ENCODE assay signal across 11 mouse cellular contexts in the genomic region with DNA sequence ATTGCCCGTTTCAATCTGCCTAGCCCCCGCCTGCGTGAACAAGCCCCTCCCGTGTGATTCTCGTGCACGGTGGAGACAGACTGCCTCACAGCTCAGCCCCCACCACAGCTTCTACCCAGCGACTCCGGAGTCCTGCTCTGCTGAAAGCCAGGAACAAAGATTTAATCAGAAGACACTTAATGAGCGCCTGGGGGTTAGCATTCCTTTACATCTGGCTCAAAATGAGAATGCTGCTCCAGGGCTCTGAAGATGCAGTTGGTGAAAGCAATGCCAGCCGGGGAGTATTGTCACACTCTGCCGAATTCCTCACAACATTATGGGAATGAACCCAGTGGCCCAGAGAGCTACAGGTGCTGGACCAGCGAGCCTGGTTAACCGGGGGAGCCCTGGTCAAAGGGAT.
A peak's percentile ranks its signal among the peaks of the same experiment; 100 is the strongest.
DNase-seq lines count a peak whose midpoint lies in the region; ATAC-seq and TF ChIP-seq lines count a peak whose summit lies in the region.
"Had no signal": no experiment of that assay in that cellular context is flagged by ENCODE, and none has a peak within 500 bp of the region (broad histone marks: within the 10 kb centered on the region; RNA-seq: fewer than 3 reads in every experiment).

No protein-coding gene starts in this region.

- H3K4me1 ChIP-seq in hindbrain, embryonic 10.5 days (replicated peaks), result peaks cover 53% of the 10 kb centered on the region
- H3K4me1 ChIP-seq in hindbrain, embryonic 11.5 days (replicated peaks; ENCODE audit: control insufficient read depth, insufficient read depth, low read length), result peaks cover 4% of the 10 kb centered on the region; the same call in 1 of the 2 replicates
- peaks cover 30% of the 10 kb centered on the region for H3K4me1 ChIP-seq in E14TG2a.4 (replicated peaks; ENCODE audit: low read depth, low read length)
- peaks cover 16% of the 10 kb centered on the region for H3K4me1 ChIP-seq in embryonic facial prominence, embryonic 13.5 days
- no peaks in the 10 kb centered on the region for H3K4me1 ChIP-seq in hindbrain, postnatal 0 days (ENCODE audit: insufficient read depth, low read length)
- H3K4me1 ChIP-seq in heart, embryonic 11.5 days (ENCODE audit: control insufficient read depth, insufficient read depth, low read length), result no peaks in the 10 kb centered on the region

- TF ChIP-seq CTCF in E14TG2a.4 (conservative IDR thresholded peaks at IDR 0.05; ENCODE audit: low read length), result no peak
- no peak for TF ChIP-seq CTCF in hindbrain, postnatal 0 days (IDR thresholded peaks at IDR 0.05; ENCODE audit: low read depth)

- no peak for DNase-seq in hindbrain, embryonic 10.5 days (ENCODE audit: low spot score)
- no peak for DNase-seq in hindbrain, embryonic 11.5 days (ENCODE audit: low spot score)
- DNase-seq in hindbrain, postnatal 0 days (ENCODE audit: low spot score), result peak; percentile 67
- DNase-seq in cerebellum, adult 8-10 months, result no peak
- DNase-seq: heart, postnatal 4 days had no signal

- peaks cover 9% of the 10 kb centered on the region for H3K27me3 ChIP-seq in hindbrain, embryonic 10.5 days (ENCODE audit: insufficient read depth, poor library complexity, severe bottlenecking)
- no peaks in the 10 kb centered on the region for H3K27me3 ChIP-seq in hindbrain, embryonic 11.5 days (ENCODE audit: control insufficient read depth, insufficient read depth, low read length)
- H3K27me3 ChIP-seq in E14TG2a.4 (ENCODE audit: insufficient read depth, low read length), result peaks cover 30% of the 10 kb centered on the region
- peaks cover 3% of the 10 kb centered on the region; the same call in 1 of the 2 replicates for H3K27me3 ChIP-seq in embryonic facial prominence, embryonic 13.5 days
- H3K27me3 ChIP-seq in hindbrain, postnatal 0 days (ENCODE audit: insufficient read depth, low read length), result no peaks in the 10 kb centered on the region
- peaks cover 6% of the 10 kb centered on the region; the same call in 1 of the 2 replicates for H3K27me3 ChIP-seq in heart, embryonic 11.5 days (ENCODE audit: control insufficient read depth, insufficient read depth, low read length)

- no peak overlapping the region for H3K4me3 ChIP-seq in hindbrain, embryonic 10.5 days
- H3K4me3 ChIP-seq in hindbrain, embryonic 11.5 days (ENCODE audit: low read depth, low read length), result no peak overlapping the region
- H3K4me3 ChIP-seq in E14TG2a.4 (replicated peaks; ENCODE audit: low read length), result peak overlapping the region; percentile 61; the same call in 1 of the 2 replicates
- no peak overlapping the region for H3K4me3 ChIP-seq in embryonic facial prominence, embryonic 13.5 days
- H3K4me3 ChIP-seq in hindbrain, postnatal 0 days (ENCODE audit: low read length), result no peak overlapping the region
- no peak overlapping the region for H3K4me3 ChIP-seq in heart, embryonic 11.5 days (ENCODE audit: low read depth, low read length)
- H3K4me3 ChIP-seq: layer of hippocampus, adult 2 months had no signal

- no peak overlapping the region for H3K9ac ChIP-seq in hindbrain, embryonic 11.5 days (ENCODE audit: low read depth, low read length)
- H3K9ac ChIP-seq in embryonic facial prominence, embryonic 13.5 days, result peak overlapping the region; percentile 16; the same call in 1 of the 2 replicates
- no peak overlapping the region for H3K9ac ChIP-seq in hindbrain, postnatal 0 days (replicated peaks; ENCODE audit: low read length)
- no peak overlapping the region for H3K9ac ChIP-seq in heart, embryonic 11.5 days (ENCODE audit: low read depth, low read length)

- H3K9me3 ChIP-seq in hindbrain, embryonic 10.5 days, result no peaks in the 10 kb centered on the region
- H3K9me3 ChIP-seq in hindbrain, embryonic 11.5 days (ENCODE audit: control insufficient read depth, low read length), result no peaks in the 10 kb centered on the region
- H3K9me3 ChIP-seq in E14TG2a.4 (ENCODE audit: low read length), result no peaks in the 10 kb centered on the region
- H3K9me3 ChIP-seq in embryonic facial prominence, embryonic 13.5 days, result no peaks in the 10 kb centered on the region
- no peaks in the 10 kb centered on the region for H3K9me3 ChIP-seq in hindbrain, postnatal 0 days (ENCODE audit: low read length)
- no peaks in the 10 kb centered on the region for H3K9me3 ChIP-seq in heart, embryonic 11.5 days (replicated peaks; ENCODE audit: control insufficient read depth, low read length)

- H3K27ac ChIP-seq in hindbrain, embryonic 10.5 days, result peak overlapping the region; percentile 17; the same call in 1 of the 2 replicates
- H3K27ac ChIP-seq in hindbrain, embryonic 11.5 days (ENCODE audit: low read depth, low read length), result no peak overlapping the region
- H3K27ac ChIP-seq in embryonic facial prominence, embryonic 13.5 days, result no peak overlapping the region
- no peak overlapping the region for H3K27ac ChIP-seq in hindbrain, postnatal 0 days
- no peak overlapping the region for H3K27ac ChIP-seq in heart, embryonic 11.5 days (ENCODE audit: low read depth, low read length)
- H3K27ac ChIP-seq: layer of hippocampus, adult 2 months had no signal

- no peaks in the 10 kb centered on the region for H3K36me3 ChIP-seq in hindbrain, embryonic 10.5 days
- no peaks in the 10 kb centered on the region for H3K36me3 ChIP-seq in hindbrain, embryonic 11.5 days (ENCODE audit: control insufficient read depth, insufficient read depth, low read length)
- H3K36me3 ChIP-seq in E14TG2a.4 (ENCODE audit: insufficient read depth, low read length), result no peaks in the 10 kb centered on the region
- H3K36me3 ChIP-seq in embryonic facial prominence, embryonic 13.5 days, result no peaks in the 10 kb centered on the region
- no peaks in the 10 kb centered on the region for H3K36me3 ChIP-seq in hindbrain, postnatal 0 days (ENCODE audit: insufficient read depth, low read length)
- H3K36me3 ChIP-seq in heart, embryonic 11.5 days (ENCODE audit: control insufficient read depth, insufficient read depth, low read length), result no peaks in the 10 kb centered on the region
- H3K36me3 ChIP-seq: G1E had no signal

- no peak for ATAC-seq in hindbrain, embryonic 11.5 days (ENCODE audit: low FRiP score)
- ATAC-seq in embryonic facial prominence, embryonic 13.5 days (ENCODE audit: insufficient number of reproducible peaks, insufficient read depth, low FRiP score, low TSS enrichment, low read depth), result no peak
- no peak for ATAC-seq in hindbrain, postnatal 0 days
- no peak for ATAC-seq in cerebellum, adult (ENCODE audit: insufficient number of reproducible peaks, low FRiP score, low TSS enrichment)
- no peak for ATAC-seq in heart, embryonic 11.5 days (replicated peaks; ENCODE audit: insufficient number of reproducible peaks, low FRiP score, low TSS enrichment)

- 37% methylated on average over 13 of the region's 13 CpGs for WGBS in hindbrain, embryonic 10.5 days
- WGBS in hindbrain, embryonic 11.5 days, result 33% methylated on average over 13 of the region's 13 CpGs
- 10% methylated on average over 13 of the region's 13 CpGs for WGBS in embryonic facial prominence, embryonic 13.5 days
- 18% methylated on average over 13 of the region's 13 CpGs for WGBS in hindbrain, postnatal 0 days
- 31% methylated on average over 13 of the region's 13 CpGs for WGBS in heart, embryonic 11.5 days (ENCODE audit: insufficient replicate concordance)

- no peak overlapping the region for H3K4me2 ChIP-seq in hindbrain, embryonic 11.5 days (replicated peaks; ENCODE audit: low read depth, low read length)
- peak overlapping the region; percentile 28; the same call in 1 of the 2 replicates for H3K4me2 ChIP-seq in embryonic facial prominence, embryonic 13.5 days
- no peak overlapping the region for H3K4me2 ChIP-seq in hindbrain, postnatal 0 days (ENCODE audit: low read depth, low read length)
- H3K4me2 ChIP-seq in heart, embryonic 11.5 days, result no peak overlapping the region
